Mouse (Mus musculus) liver, postnatal 0 days (tissue): ENCODE measurements around the gene Zfp382. TPM values are rescaled to one million over a fixed set of nuclear protein-coding genes. Genes with fewer than 3 reads are reported as not detected.
A peak's percentile ranks its signal among the peaks of the same experiment; 100 is the strongest.

Source experiments
- ATAC-seq: fragments of 200-750 bp; cut with Nextera tagmentation; 2 replicates; pipeline ENCODE4 v1.8.0; 2017; ENCODE audit warnings: mild to moderate bottlenecking, moderate library complexity
- DNase-seq: peaks from one replicate; pipeline ENCODE4 v3.0.0-alpha.2; 2016
- H3K27ac ChIP-seq: fragments of 300-500 bp; sonication (generic); 2 replicates; pipeline ENCODE4 v1.5.1; 2014; ENCODE audit warnings: antibody characterized with exemption, moderate library complexity, mild to moderate bottlenecking, low read depth
- H3K27me3 ChIP-seq: fragments of 300-500 bp; sonication (generic); 2 replicates; pipeline ENCODE4 v1.6.1; 2014; ENCODE audit warnings: low read length, control low read depth, mixed read lengths; ENCODE audit not compliant: insufficient read depth
- H3K36me3 ChIP-seq: fragments of 300-500 bp; sonication (generic); replicated peaks from 2 replicates; pipeline ENCODE4 v1.6.1; 2014; ENCODE audit warnings: mild to moderate bottlenecking, control low read depth, low read length, moderate library complexity, mixed read lengths; ENCODE audit not compliant: insufficient read depth
- H3K4me1 ChIP-seq: fragments of 300-500 bp; sonication (generic); 2 replicates; pipeline ENCODE4 v1.6.1; 2014; ENCODE audit warnings: antibody characterized with exemption, mild to moderate bottlenecking, control low read depth; ENCODE audit not compliant: insufficient read depth
- H3K4me2 ChIP-seq: fragments of 300-500 bp; sonication (generic); 2 replicates; pipeline ENCODE4 v1.6.1; 2014; ENCODE audit warnings: low read depth, mild to moderate bottlenecking, low read length, moderate library complexity, mixed read lengths
- H3K4me3 ChIP-seq: fragments of 300-500 bp; sonication (generic); 2 replicates; pipeline ENCODE4 v1.5.1; 2014; ENCODE audit warnings: low read depth, low read length
- H3K9ac ChIP-seq: fragments of 300-500 bp; sonication (generic); replicated peaks from 2 replicates; pipeline ENCODE4 v1.6.1; 2014; ENCODE audit warnings: mild to moderate bottlenecking, moderate library complexity
- H3K9me3 ChIP-seq: fragments of 300-500 bp; sonication (generic); 2 replicates; pipeline ENCODE4 v1.6.1; 2016; ENCODE audit warnings: mild to moderate bottlenecking, control low read depth, low read length, mixed read lengths
- CTCF ChIP-seq: sonication (generic); IDR thresholded peaks from 2 replicates; pipeline ENCODE4 v1.5.1; 2016; ENCODE audit warnings: antibody characterized with exemption, low read depth
- EP300 ChIP-seq: IDR thresholded peaks from 2 replicates; pipeline ENCODE4 v1.6.1; 2016; ENCODE audit warnings: antibody characterized with exemption, low read depth, mild to moderate bottlenecking
- WGBS: fragments of 180-500 bp; shearing (Covaris S2); extraction: QIAGEN DNeasy Blood & Tissue Kit; methylation state at CpG from one replicate; pipeline ENCODE4 v1.1.7; 2014; ENCODE audit not compliant: insufficient replicate concordance; 5-methylcytosine and 5-hydroxymethylcytosine counted together
- polyA plus RNA-seq: library from polyadenylated mRNA; unstranded; fragments of >200 nt; fragmentation: Nextera tagmentation; extraction: Ambion mirVana; gene quantifications from 2 replicates; pipeline ENCODE4 v1.2.1, GENCODE M21; 2015

Zfp382 gene
- polyA plus RNA-seq: 0.54 and 0.75 TPM in 2 replicates

DNA sequence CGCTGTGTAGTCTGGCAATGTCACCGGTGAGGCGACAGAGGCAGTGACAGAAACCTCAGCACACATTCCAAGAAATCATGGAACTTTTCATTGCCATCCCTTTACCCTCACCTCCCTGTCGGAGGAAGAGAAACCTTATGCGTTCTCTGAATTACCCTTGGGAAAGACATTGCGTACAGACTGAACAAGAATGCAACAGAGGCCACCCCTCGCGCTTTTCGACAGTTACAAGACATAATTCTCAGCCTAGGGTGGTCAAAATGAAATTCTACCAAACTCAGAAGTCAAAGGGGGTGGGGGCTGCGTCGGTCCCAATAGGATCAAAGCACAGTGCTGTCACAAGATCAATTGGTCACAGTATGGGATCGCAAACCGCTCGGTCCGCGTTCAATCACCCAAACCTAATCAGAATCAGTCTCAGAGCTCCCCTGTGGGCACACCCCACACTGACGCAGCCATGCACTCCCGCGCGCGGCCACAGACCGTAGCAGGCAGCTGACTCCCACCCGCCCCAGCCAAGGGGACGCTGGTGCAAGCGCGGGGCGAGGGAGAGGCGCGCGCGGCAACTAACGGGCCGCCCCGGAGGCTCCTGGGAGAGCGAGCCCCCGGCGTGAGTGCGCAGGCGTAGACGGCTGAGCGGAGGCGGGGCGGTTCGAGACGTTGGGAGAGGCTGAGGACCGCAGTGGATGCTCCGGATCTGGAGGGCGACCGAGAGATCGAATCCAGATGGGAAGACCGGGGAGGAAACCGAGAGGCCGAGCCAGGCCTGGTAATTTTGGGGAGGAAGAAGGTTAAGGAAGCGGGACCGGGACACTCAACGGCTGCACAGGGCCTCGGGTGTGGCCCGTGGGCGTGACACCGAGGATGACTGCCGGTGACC, at the start of gene Zfp382:
TSS of gene Zfp382 (plus strand) at position 635 of the 880 bp plus-strand sequence.
- Histone ChIP-seq H3K9me3 (no peaks in the 10 kb centered on the region), H3K27ac (peak within 1 kb of the TSS; percentile 64), H3K27me3 (no peaks in the 10 kb centered on the region), H3K36me3 (peaks cover 5% of the 10 kb centered on the region; the same call in 1 of the 2 replicates), H3K4me3 (peak within 1 kb of the TSS; percentile 62), H3K4me1 (peaks cover 8% of the 10 kb centered on the region; the same call in 1 of the 2 replicates), H3K9ac (peak within 1 kb of the TSS; percentile 67), H3K4me2 (peak within 1 kb of the TSS; percentile 92)
- DNase-seq: peak; percentile 92
- TF ChIP-seq EP300 (no peak), CTCF (0 out of 2 replicates have a peak, but pooled peaks have one; percentile 9)
- ATAC-seq: peak; percentile 95
- WGBS: 1% methylated on average over 61 of the region's 61 CpGs

DNA sequence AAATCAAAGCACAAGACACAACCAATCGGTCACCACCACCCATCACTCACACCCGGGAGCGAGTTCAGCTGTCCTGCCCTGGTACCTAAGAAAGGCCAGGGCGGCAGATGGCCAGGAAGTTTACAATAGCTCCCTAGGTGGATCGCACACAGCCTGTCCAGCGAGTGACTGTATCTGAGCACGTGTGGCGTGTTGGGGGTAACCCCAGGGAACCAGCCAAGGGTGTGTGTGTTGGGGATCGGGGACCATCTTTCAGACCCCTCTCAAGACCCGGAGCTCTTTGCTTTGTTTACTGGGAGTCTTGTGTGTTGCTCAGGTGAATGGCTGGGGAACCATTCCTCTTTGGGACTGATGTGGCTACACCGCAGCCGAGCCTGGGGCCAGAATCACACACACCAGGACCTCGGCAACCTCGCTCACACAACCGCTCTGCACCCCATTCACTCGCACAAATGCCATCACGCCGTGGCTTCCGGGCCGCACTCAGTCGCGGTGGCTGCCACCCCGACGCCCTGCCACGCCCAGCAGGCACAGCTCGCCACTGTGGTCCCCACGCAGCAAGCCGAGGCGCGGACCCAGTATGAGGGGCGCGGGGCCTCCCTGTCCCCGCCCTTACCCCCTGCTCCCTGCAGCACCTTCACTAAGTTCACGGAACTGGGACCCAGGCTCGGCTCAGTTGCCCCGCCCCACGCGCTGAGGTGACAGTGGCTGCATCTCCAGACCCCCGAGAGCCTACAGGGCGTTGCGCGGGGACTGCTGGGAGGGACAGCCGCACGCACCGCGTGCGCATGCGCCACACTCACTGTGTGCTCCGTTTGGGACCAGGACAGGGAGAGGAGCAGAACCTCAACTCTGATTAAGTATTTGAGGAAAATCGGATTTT, 49.4 kb upstream of the Zfp382 start, which contains the start of gene Zfp82:
TSS of gene Zfp82 (minus strand) at position 755 of the 883 bp plus-strand sequence.
- Histone ChIP-seq H3K4me2 (peak within 1 kb of the TSS; percentile 100), H3K9me3 (no peaks in the 10 kb centered on the region), H3K4me1 (peaks cover 9% of the 10 kb centered on the region), H3K27ac (no peak within 1 kb of the TSS), H3K27me3 (no peaks in the 10 kb centered on the region), H3K9ac (peak within 1 kb of the TSS; percentile 66), H3K36me3 (no peaks in the 10 kb centered on the region; the same call in 1 of the 2 replicates), H3K4me3 (peak within 1 kb of the TSS; percentile 82)
- no peak for TF ChIP-seq EP300
- TF ChIP-seq CTCF: no peak
- ATAC-seq (peak; percentile 91), DNase-seq (peak; percentile 85)
- WGBS: under 1% methylated on average over 50 of the region's 50 CpGs

DNA sequence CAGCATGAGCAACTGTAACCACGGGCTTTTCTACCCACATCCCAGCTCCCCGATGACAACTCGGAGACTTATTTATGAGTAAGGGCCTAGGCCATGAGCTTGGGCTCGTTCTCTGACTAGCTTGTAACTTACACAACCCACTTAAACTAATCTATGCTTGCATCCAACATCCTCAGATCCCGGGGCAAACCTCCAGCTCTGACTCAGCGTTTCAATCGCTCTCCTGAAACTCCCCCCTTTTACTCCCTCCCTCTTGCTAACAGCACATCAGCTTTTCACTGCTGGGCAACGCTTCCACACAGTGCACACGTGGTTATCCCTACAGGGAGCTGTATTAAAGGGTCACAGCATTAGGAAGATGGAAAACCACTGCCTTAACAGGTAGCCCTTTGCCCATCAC, 35.2 kb upstream of the Zfp382 start:
- TF ChIP-seq CTCF (no peak), EP300 (no peak)
- 84% methylated on average over 9 of the region's 9 CpGs for WGBS
- H3K9ac ChIP-seq: no peak overlapping the region
- no peaks in the 10 kb centered on the region for H3K27me3 ChIP-seq
- H3K27ac ChIP-seq: no peak overlapping the region
- H3K9me3 ChIP-seq: no peaks in the 10 kb centered on the region
- no peak overlapping the region for H3K4me3 ChIP-seq
- peaks cover 14% of the 10 kb centered on the region for H3K4me1 ChIP-seq
- ATAC-seq (no peak), DNase-seq (no peak)
- H3K36me3 ChIP-seq: no peaks in the 10 kb centered on the region; the same call in 1 of the 2 replicates
- H3K4me2 ChIP-seq: no peak overlapping the region

DNA sequence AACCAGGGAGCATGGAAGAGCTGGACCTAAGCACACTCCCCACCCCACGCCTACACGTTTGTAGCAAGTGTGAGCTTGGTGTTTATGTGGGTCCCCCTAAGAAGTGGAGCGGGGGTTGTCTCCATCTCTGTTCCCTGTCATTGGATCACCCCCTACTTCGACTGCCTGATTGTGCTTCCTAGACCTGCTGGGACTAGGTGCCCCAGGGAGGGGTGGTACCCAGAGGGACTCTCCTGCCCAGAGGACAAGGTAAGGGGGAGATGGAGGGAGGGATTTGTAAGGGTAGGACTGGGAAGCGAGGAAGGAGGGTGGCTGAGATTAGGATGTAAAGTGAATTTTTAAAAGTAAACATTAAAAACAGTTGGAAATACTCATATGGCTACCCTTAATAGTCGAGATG, 32.3 kb upstream of the Zfp382 start:
- Histone ChIP-seq H3K27me3 (no peaks in the 10 kb centered on the region), H3K9ac (peak overlapping the region; percentile 59), H3K9me3 (no peaks in the 10 kb centered on the region), H3K4me1 (peaks cover 20% of the 10 kb centered on the region), H3K36me3 (no peaks in the 10 kb centered on the region; the same call in 1 of the 2 replicates), H3K4me2 (peak overlapping the region; percentile 87), H3K4me3 (peak overlapping the region; percentile 70), H3K27ac (peak overlapping the region; percentile 22; the same call in 1 of the 2 replicates)
- no peak for TF ChIP-seq EP300
- no peak for TF ChIP-seq CTCF
- 14% methylated on average over 6 of the region's 6 CpGs for WGBS
- DNase-seq (no peak), ATAC-seq (no peak)

DNA sequence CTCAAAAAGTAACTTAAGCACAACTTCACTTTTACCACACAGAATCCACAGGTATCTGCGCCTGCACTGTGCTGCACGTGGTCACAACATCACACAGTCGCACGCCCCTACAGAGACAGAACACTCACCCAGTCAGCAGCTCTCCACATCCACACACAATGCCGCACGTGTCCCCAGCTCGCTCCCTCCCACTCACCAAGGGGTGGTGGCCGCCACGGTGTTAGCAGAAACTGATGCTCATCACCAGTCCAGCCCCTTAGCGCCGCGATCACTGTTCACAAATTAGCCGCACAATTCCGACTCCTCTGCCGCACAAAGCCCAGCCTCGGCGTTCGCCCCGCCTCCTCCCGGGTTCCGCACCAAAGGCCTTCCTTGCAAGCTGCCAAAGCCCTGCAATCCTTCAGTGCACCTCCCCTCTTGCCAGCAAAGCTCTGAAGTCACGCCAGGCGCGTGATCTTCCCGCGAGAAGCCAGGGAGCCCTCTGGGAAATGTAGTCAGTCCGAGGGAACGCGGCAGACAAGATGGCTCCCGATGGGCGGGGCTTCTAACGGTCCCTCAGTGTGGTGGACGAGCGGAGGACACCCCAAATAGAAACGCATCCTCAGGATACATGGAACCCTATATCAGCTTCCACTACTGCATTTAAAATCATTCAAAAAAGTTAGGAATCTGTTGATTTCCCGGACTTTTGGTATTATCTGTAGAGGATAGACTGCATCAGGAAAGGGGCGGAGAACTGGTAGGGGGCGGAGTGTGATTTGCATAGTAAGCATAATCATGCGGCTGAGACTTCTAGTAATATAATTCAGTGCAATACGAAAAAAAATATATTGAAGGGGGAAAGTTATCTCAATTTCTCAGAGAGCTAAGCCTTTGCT, 31.4 kb upstream of the Zfp382 start, which contains the start of the genes Gm26920 and Zfp566:
TSS of gene Gm26920 (minus strand) at position 319 of the 878 bp plus-strand sequence.
TSS of gene Zfp566 (minus strand) at position 436 of the 878 bp plus-strand sequence.
- peak within 1 kb of the TSS; percentile 58 for H3K27ac ChIP-seq

More for the DNA sequence above, 31.4 kb upstream of the Zfp382 start, which contains the start of the genes Gm26920 and Zfp566:
- peaks cover 21% of the 10 kb centered on the region for H3K4me1 ChIP-seq
- H3K9me3 ChIP-seq: no peaks in the 10 kb centered on the region
- no peak for TF ChIP-seq CTCF
- peak; percentile 77 for TF ChIP-seq EP300
- H3K4me2 ChIP-seq: peak within 1 kb of the TSS; percentile 87
- H3K36me3 ChIP-seq: no peaks in the 10 kb centered on the region; the same call in 1 of the 2 replicates
- H3K27me3 ChIP-seq: no peaks in the 10 kb centered on the region
- H3K4me3 ChIP-seq: peak within 1 kb of the TSS; percentile 70
- ATAC-seq (peak; percentile 92), DNase-seq (peak; percentile 97)
- under 1% methylated on average over 40 of the region's 40 CpGs for WGBS
- peak within 1 kb of the TSS; percentile 59 for H3K9ac ChIP-seq
